Mouse (Mus musculus) right cerebral cortex, postnatal 4 days (tissue): Measurements from ENCODE around the gene Pde8a.
"Not testable (repeated sequence)": the region's sequence is repeated elsewhere in the genome, so short reads cannot be mapped to it uniquely, and the experiment has no call there.

Source experiments
- DNase-seq: peaks from one replicate; pipeline ENCODE4 v3.0.0-alpha.2; 2022

Pde8a gene

GRCm38 (mm10) chr7:81213347-81214152 is at the start of gene Pde8a:
Gene Pde8a (plus strand): TSS chr7:81213596.
- peak; percentile 5 for DNase-seq

- no peak for DNase-seq
Observed at GRCm38 (mm10) chr7:81164411-81164810, 49.0 kb upstream of the Pde8a start.

- DNase-seq = peak; percentile 15
Observed at GRCm38 (mm10) chr7:81167124-81167523, 46.3 kb upstream of the Pde8a start.

- DNase-seq = no peak
Observed at GRCm38 (mm10) chr7:81169351-81169750, 44.0 kb upstream of the Pde8a start.

GRCm38 (mm10) chr7:81173931-81174330 is 39.5 kb upstream of the Pde8a start:
- no peak for DNase-seq

GRCm38 (mm10) chr7:81174654-81175053 is 38.7 kb upstream of the Pde8a start:
- no peak for DNase-seq

GRCm38 (mm10) chr7:81176187-81176769 is 37.1 kb upstream of the Pde8a start:
- DNase-seq = no peak

GRCm38 (mm10) chr7:81179494-81179893 is 33.9 kb upstream of the Pde8a start:
- no peak for DNase-seq

GRCm38 (mm10) chr7:81182492-81183175 is 30.8 kb upstream of the Pde8a start:
- DNase-seq = no peak

GRCm38 (mm10) chr7:81183181-81183580 is 30.2 kb upstream of the Pde8a start:
- no peak for DNase-seq

GRCm38 (mm10) chr7:81184136-81184535 is 29.3 kb upstream of the Pde8a start:
- no peak for DNase-seq

GRCm38 (mm10) chr7:81184651-81185050 is 28.7 kb upstream of the Pde8a start:
- no peak for DNase-seq

GRCm38 (mm10) chr7:81186036-81186435 is 27.4 kb upstream of the Pde8a start:
- not testable (repeated sequence) for DNase-seq

- DNase-seq = no peak
Observed at GRCm38 (mm10) chr7:81189180-81189579, 24.2 kb upstream of the Pde8a start.

- no peak for DNase-seq
Observed at GRCm38 (mm10) chr7:81195509-81195908, 17.9 kb upstream of the Pde8a start.

GRCm38 (mm10) chr7:81196796-81197195 is 16.6 kb upstream of the Pde8a start:
- DNase-seq = no peak

- DNase-seq = no peak
Observed at GRCm38 (mm10) chr7:81198538-81198937, 14.9 kb upstream of the Pde8a start.

GRCm38 (mm10) chr7:81199109-81199508 is 14.3 kb upstream of the Pde8a start:
- DNase-seq = no peak

- no peak for DNase-seq
Observed at GRCm38 (mm10) chr7:81199757-81200156, 13.6 kb upstream of the Pde8a start.

- no peak for DNase-seq
Observed at GRCm38 (mm10) chr7:81202389-81202788, 11.0 kb upstream of the Pde8a start.

GRCm38 (mm10) chr7:81203576-81203975 is 9.8 kb upstream of the Pde8a start:
- DNase-seq = not testable (repeated sequence)

GRCm38 (mm10) chr7:81208944-81209343 is 4.5 kb upstream of the Pde8a start:
- DNase-seq = peak; percentile 55

- no peak for DNase-seq
Observed at GRCm38 (mm10) chr7:81209979-81210685, 3.3 kb upstream of the Pde8a start.
